Mouse (Mus musculus): ENCODE data around the gene Lsp1. TPM values are rescaled to one million over a fixed set of nuclear protein-coding genes. Genes with fewer than 3 reads are reported as not detected.

Lsp1 gene
- total RNA-seq, 2 experiments from 2014 or later = 25.8 to 47.3 TPM

- H3K27ac ChIP-seq = no peak overlapping the region
- DNase-seq = no peak
- no peak for TF ChIP-seq CTCF (IDR thresholded peaks at IDR 0.05)
- no peak overlapping the region for H3K4me3 ChIP-seq
- intact Hi-C loops (cut with DNase I) = no loop called here
Measured at GRCm38 (mm10) chr7:142538291-142538690, 77.7 kb downstream of the Lsp1 start.

- no peak for DNase-seq
- Histone ChIP-seq H3K4me3 (no peak overlapping the region), H3K27ac (no peak overlapping the region)
- intact Hi-C loops (cut with DNase I) = no loop called here
- TF ChIP-seq CTCF (IDR thresholded peaks at IDR 0.05) = no peak
Measured at GRCm38 (mm10) chr7:142538766-142539165, 78.2 kb downstream of the Lsp1 start.

GRCm38 (mm10) chr7:142539828-142540227 lies 79.2 kb downstream of the Lsp1 start:
- intact Hi-C loops (cut with DNase I) = loop anchor here (1.0 kb wide), 1 partner anchor 137 kb away; no protein-coding TSS in a partner anchor
- Histone ChIP-seq H3K4me3 (no peak overlapping the region), H3K27ac (no peak overlapping the region)
- TF ChIP-seq CTCF (IDR thresholded peaks at IDR 0.05) = no peak
- no peak for DNase-seq

- Histone ChIP-seq H3K27ac (no peak overlapping the region), H3K4me3 (no peak overlapping the region)
- no peak for TF ChIP-seq CTCF (IDR thresholded peaks at IDR 0.05)
- peak; percentile 34 for DNase-seq
- intact Hi-C loops (cut with DNase I) = no loop called here
Measured at GRCm38 (mm10) chr7:142542771-142543303, 82.2 kb downstream of the Lsp1 start.

Other genes with a start within 250 kb of the Lsp1 start
- gene Gm7579, start 248.9 kb upstream of the Lsp1 start, total RNA-seq (2021) = not detected
- not detected for gene Krtap5-5, start 230.8 kb upstream of the Lsp1 start, total RNA-seq (2021)
- gene Gm40460, start 219.7 kb upstream of the Lsp1 start, total RNA-seq (2021) = not detected
- not detected for gene Gm2431, start 202.5 kb upstream of the Lsp1 start, total RNA-seq (2021)
- gene Gm4559, start 186.4 kb upstream of the Lsp1 start, total RNA-seq (2021) = not detected
- gene Krtap5-1, start 163.7 kb upstream of the Lsp1 start, total RNA-seq (2021) = not detected
- not detected for gene Krtap5-4, start 157.3 kb upstream of the Lsp1 start, total RNA-seq (2021)
- 1 to 10 TPM; 3.0 to 4.1 TPM for gene Ifitm10, start 87.1 kb upstream of the Lsp1 start, total RNA-seq (2021)
- 1 to 10 TPM; 1.5 to 1.8 TPM for gene Gm49369, start 78.1 kb upstream of the Lsp1 start, total RNA-seq (2021)
- gene Ctsd, start 72.8 kb upstream of the Lsp1 start, total RNA-seq (2021) = 100 to 1,000 TPM; 411 to 467 TPM
- not detected for gene Syt8, start 26.0 kb upstream of the Lsp1 start, total RNA-seq (2021)
- over 10,000 TPM; 15,929 to 19,962 TPM for gene Tnni2, start 19.0 kb upstream of the Lsp1 start, total RNA-seq (2021)
- gene Tnnt3, start 38.0 kb downstream of the Lsp1 start, total RNA-seq (2021) = over 10,000 TPM; 28,899 to 38,022 TPM
- 1 to 10 TPM in 1 of 2 experiments, under 1 TPM in 1; 0.89 to 1.4 TPM for gene Mrpl23, start 71.9 kb downstream of the Lsp1 start, total RNA-seq (2021)
- gene Igf2, start 206.0 kb downstream of the Lsp1 start, total RNA-seq (2021) = 10 to 100 TPM; 26.1 to 32.7 TPM
- not detected for gene Gm49394, start 209.1 kb downstream of the Lsp1 start, total RNA-seq (2021)

Measured in gastrocnemius, adult 2 months (tissue).